Mouse (Mus musculus): ENCODE results near the gene Evx2.

Evx2 gene

GRCm38 (mm10) chr2:74658667-74659371, 538 bp downstream of the Evx2 start:
- peak overlapping the region; percentile 35; the same call in 1 of the 2 replicates for H3K4me3 ChIP-seq (replicated peaks; ENCODE audit: low read length)
- no peaks in the 10 kb centered on the region for H3K36me3 ChIP-seq (ENCODE audit: insufficient read depth, low read length)

GRCm38 (mm10) chr2:74658024-74658666, 1.2 kb downstream of the Evx2 start:
- peak overlapping the region; percentile 35; the same call in 1 of the 2 replicates for H3K4me3 ChIP-seq (replicated peaks; ENCODE audit: low read length)
- TF ChIP-seq CTCF (conservative IDR thresholded peaks at IDR 0.05; ENCODE audit: low read length) (no peak), NANOG (IDR thresholded peaks at IDR 0.05; ENCODE audit: borderline replicate concordance, low read length) (no peak), POU5F1 (IDR thresholded peaks at IDR 0.05; ENCODE audit: borderline replicate concordance, low read length) (no peak)
- no peaks in the 10 kb centered on the region for H3K9me3 ChIP-seq (ENCODE audit: low read length)

More at GRCm38 (mm10) chr2:74658667-74659371, 538 bp downstream of the Evx2 start:
- H3K4me1 ChIP-seq (replicated peaks; ENCODE audit: low read depth, low read length), result peaks cover 44% of the 10 kb centered on the region
- no peaks in the 10 kb centered on the region for H3K9me3 ChIP-seq (ENCODE audit: low read length)
- peaks cover 95% of the 10 kb centered on the region for H3K27me3 ChIP-seq (ENCODE audit: insufficient read depth, low read length)
- TF ChIP-seq POU5F1 (IDR thresholded peaks at IDR 0.05; ENCODE audit: borderline replicate concordance, low read length) (no peak), NANOG (IDR thresholded peaks at IDR 0.05; ENCODE audit: borderline replicate concordance, low read length) (no peak), CTCF (conservative IDR thresholded peaks at IDR 0.05; ENCODE audit: low read length) (no peak)

DNA sequence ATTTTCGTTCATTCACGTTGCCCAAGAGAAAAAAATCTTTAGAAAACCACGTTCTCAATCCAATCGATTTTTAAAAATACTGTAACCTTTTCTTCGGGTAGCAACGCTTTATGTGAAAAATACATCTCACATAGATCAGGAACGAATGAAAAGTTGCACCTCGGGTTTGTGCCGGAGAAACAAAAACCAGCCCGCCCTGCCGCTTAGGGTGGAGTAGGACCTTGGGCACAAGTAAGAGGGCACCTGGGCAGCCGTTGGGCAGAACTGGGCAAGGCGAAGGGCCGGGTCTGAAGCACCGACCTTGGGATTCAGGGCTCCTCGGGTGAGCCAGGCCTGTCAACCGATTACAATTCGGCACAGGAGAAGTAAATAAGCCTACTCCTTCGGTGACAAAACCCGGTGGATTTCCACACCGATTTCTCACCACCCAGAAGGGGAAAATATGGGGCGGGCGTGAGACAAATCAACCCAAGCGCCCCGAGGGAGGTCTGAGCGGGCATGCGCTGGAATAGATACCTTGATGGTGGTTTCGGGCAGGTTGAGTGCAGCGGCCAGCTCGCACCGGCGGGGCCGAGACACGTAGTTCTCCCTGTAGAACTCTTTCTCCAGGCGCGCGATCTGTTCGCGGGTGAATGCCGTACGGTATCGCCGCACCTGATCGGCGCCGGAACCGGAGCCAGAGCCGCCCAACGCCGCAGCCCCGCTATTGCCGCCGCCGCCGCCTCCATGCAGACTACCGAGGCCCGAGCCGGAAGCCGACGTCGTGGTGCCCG, 1.9 kb downstream of the Evx2 start:
- no peaks in the 10 kb centered on the region for H3K9me3 ChIP-seq (ENCODE audit: low read length)
- H3K4me3 ChIP-seq (replicated peaks; ENCODE audit: low read length), result peak overlapping the region; percentile 32; the same call in 1 of the 2 replicates
- H3K4me1 ChIP-seq (replicated peaks; ENCODE audit: low read depth, low read length), result peaks cover 44% of the 10 kb centered on the region
- H3K27me3 ChIP-seq (ENCODE audit: insufficient read depth, low read length), result peaks cover 86% of the 10 kb centered on the region
- TF ChIP-seq POU5F1 (IDR thresholded peaks at IDR 0.05; ENCODE audit: borderline replicate concordance, low read length) (no peak), NANOG (IDR thresholded peaks at IDR 0.05; ENCODE audit: borderline replicate concordance, low read length) (no peak), CTCF (conservative IDR thresholded peaks at IDR 0.05; ENCODE audit: low read length) (no peak)
- no peaks in the 10 kb centered on the region for H3K36me3 ChIP-seq (ENCODE audit: insufficient read depth, low read length)

More at GRCm38 (mm10) chr2:74658024-74658666, 1.2 kb downstream of the Evx2 start:
- H3K36me3 ChIP-seq (ENCODE audit: insufficient read depth, low read length), result no peaks in the 10 kb centered on the region
- H3K27me3 ChIP-seq (ENCODE audit: insufficient read depth, low read length), result peaks cover 90% of the 10 kb centered on the region
- peaks cover 44% of the 10 kb centered on the region for H3K4me1 ChIP-seq (replicated peaks; ENCODE audit: low read depth, low read length)

DNA sequence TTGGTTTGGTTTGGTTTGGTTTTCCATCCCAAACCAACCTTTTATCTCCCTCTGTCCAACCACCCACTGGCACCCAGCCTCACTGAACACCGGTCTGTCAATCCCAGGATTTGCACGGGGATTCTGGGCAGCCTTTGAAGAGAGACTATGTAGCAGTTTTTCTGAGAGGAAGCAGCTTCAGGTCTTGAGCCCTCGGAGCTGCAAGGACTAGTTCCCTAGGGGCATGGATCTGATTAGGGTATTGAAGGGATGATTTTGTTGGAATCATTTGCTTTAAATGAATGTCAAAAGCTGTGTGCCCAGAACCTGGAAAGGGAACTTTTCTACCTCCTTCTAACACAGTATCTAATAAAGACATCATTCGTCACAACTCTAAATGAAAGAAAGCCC, 2.7 kb downstream of the Evx2 start:
- Histone ChIP-seq H3K4me3 (replicated peaks; ENCODE audit: low read length) (no peak overlapping the region), H3K4me1 (replicated peaks; ENCODE audit: low read depth, low read length) (peaks cover 39% of the 10 kb centered on the region), H3K36me3 (ENCODE audit: insufficient read depth, low read length) (no peaks in the 10 kb centered on the region), H3K27me3 (ENCODE audit: insufficient read depth, low read length) (peaks cover 86% of the 10 kb centered on the region), H3K9me3 (ENCODE audit: low read length) (no peaks in the 10 kb centered on the region)
- TF ChIP-seq CTCF (conservative IDR thresholded peaks at IDR 0.05; ENCODE audit: low read length) (no peak), NANOG (IDR thresholded peaks at IDR 0.05; ENCODE audit: borderline replicate concordance, low read length) (no peak), POU5F1 (IDR thresholded peaks at IDR 0.05; ENCODE audit: borderline replicate concordance, low read length) (no peak)

DNA sequence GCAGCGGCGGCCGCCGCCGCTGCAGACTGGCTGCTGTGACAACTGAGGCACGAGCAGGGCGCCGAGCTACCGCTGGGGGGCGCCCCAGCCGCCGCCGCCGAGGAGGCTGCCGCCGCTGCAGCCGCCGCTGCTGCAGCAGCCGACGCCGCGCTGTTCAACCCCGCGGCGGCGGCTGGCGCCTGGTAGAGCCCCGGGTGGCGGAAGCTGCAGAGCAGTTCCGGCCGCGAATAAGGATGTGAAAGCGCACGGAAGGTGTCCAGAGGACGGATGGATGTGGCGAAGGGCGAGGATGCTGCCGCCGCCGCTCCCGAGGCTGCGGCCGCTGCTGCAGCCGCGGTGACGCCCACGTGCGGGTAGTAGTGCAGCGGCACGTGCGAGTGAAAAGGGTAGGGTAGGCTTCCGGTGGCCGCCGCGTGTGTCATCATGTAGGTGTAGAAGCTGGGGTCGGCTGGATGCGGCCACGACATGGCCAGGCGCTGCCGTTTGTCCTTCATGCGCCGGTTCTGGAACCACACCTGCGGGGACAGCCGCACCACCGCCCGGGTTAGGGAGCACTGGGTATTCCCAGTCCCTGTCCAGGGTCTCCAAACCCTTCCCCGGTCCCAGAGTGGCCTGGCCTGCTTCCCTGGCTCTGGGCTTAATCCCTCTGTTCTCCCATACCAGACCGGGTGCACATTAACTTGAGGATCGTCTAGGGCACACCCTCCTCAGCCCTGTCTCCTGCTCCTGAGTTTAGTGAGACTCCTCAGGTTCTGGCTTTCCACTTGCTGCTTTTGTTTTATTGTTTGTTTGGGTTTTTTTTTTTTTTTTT, 3.3 kb downstream of the Evx2 start:
- peak overlapping the region; percentile 72 for H3K4me3 ChIP-seq (replicated peaks; ENCODE audit: low read length)
- H3K4me1 ChIP-seq (replicated peaks; ENCODE audit: low read depth, low read length), result peaks cover 34% of the 10 kb centered on the region
- no peak for TF ChIP-seq CTCF (conservative IDR thresholded peaks at IDR 0.05; ENCODE audit: low read length)
- no peak for TF ChIP-seq POU5F1 (IDR thresholded peaks at IDR 0.05; ENCODE audit: borderline replicate concordance, low read length)
- TF ChIP-seq NANOG (IDR thresholded peaks at IDR 0.05; ENCODE audit: borderline replicate concordance, low read length), result no peak
- H3K27me3 ChIP-seq (ENCODE audit: insufficient read depth, low read length), result peaks cover 85% of the 10 kb centered on the region
- H3K9me3 ChIP-seq (ENCODE audit: low read length), result no peaks in the 10 kb centered on the region
- no peaks in the 10 kb centered on the region for H3K36me3 ChIP-seq (ENCODE audit: insufficient read depth, low read length)

DNA sequence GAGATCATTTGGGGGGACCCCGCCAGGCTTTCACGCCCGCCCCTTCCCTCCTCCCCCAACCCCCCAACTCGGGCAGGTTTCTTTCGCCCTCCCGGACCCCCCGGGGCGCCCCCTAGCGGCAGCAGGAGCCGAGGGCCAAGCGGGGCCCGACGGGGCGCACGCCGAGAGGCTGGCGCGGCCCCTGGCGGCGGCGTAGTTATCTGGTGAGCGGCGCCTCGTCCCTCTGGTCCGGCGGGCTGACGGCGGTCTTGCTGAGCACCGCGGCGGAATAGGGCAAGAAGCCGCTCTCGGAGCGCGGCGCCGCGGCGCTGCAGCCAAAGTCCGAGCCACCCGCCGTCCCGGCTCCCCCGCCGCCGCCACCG, 4.0 kb downstream of the Evx2 start:
- no peak for TF ChIP-seq POU5F1 (IDR thresholded peaks at IDR 0.05; ENCODE audit: borderline replicate concordance, low read length)
- TF ChIP-seq NANOG (IDR thresholded peaks at IDR 0.05; ENCODE audit: borderline replicate concordance, low read length), result no peak
- no peak for TF ChIP-seq CTCF (conservative IDR thresholded peaks at IDR 0.05; ENCODE audit: low read length)
- Histone ChIP-seq H3K27me3 (ENCODE audit: insufficient read depth, low read length) (peaks cover 84% of the 10 kb centered on the region), H3K4me3 (replicated peaks; ENCODE audit: low read length) (peak overlapping the region; percentile 72), H3K4me1 (replicated peaks; ENCODE audit: low read depth, low read length) (peaks cover 29% of the 10 kb centered on the region), H3K9me3 (ENCODE audit: low read length) (no peaks in the 10 kb centered on the region), H3K36me3 (ENCODE audit: insufficient read depth, low read length) (no peaks in the 10 kb centered on the region)

DNA sequence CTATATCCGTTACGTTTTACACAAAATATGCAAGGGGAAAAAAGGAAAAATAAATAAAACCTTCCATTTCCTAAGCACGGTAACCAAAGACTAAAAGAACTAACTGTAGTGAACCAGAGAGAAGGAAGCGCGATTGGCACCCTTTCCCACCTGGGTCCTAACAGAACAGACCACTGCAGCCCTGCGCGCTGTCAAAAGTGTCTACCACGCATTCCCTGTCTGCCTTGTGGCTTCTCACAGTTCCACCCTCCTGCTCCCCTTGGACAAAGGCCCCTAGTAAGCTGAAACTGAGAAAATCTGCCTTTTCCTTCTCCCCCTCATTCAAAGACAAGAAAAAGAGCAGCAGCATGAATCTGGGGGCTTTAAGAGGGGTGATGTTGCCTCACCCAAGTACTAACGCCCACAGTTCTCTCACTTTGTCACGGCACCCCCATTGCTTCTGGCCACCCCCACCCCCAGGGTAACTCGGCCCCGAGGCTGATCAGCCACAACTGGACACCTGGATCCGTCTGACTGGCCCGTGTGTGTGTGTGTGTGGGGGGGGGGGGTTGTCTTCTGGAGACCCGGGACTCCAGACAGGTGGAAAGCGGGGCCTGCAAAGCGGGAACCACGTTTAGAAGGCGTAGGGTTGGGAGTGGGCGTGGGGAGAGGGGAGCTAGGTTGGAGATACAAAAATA, 4.5 kb downstream of the Evx2 start:
- Histone ChIP-seq H3K4me1 (replicated peaks; ENCODE audit: low read depth, low read length) (peaks cover 28% of the 10 kb centered on the region), H3K4me3 (replicated peaks; ENCODE audit: low read length) (peak overlapping the region; percentile 72), H3K9me3 (ENCODE audit: low read length) (no peaks in the 10 kb centered on the region), H3K27me3 (ENCODE audit: insufficient read depth, low read length) (peaks cover 84% of the 10 kb centered on the region), H3K36me3 (ENCODE audit: insufficient read depth, low read length) (no peaks in the 10 kb centered on the region)
- no peak for TF ChIP-seq CTCF (conservative IDR thresholded peaks at IDR 0.05; ENCODE audit: low read length)
- TF ChIP-seq POU5F1 (IDR thresholded peaks at IDR 0.05; ENCODE audit: borderline replicate concordance, low read length), result no peak
- no peak for TF ChIP-seq NANOG (IDR thresholded peaks at IDR 0.05; ENCODE audit: borderline replicate concordance, low read length)
